Mouse (Mus musculus): ENCODE results near the gene Olfr437.
"Not testable (repeated sequence)": the region's sequence is repeated elsewhere in the genome, so short reads cannot be mapped to it uniquely, and the experiment has no call there.

Gene Olfr437

GRCm38 (mm10) chr6:43162982-43163381 is at the start of gene Olfr437:
Gene Olfr437, plus strand, starts transcription at chr6:43163282.
- DNase-seq = no peak

DNA sequence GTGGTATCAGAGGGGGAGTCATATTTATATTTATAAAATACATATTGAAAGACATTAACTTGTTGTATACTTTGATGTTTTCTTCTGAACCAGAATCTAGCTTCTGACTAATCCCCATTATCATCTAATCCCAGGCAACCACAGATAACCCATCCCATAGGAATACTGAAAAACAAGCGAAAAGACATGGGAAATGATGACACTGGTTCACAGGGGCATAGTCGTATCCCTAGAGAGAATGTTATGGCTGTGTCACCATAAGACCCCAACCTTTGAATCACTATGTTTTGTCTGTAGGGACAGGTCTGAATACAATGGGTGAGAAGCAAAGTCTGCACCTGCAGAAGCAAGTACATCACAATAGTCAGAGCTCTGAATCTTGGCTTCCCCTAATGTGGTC is 16.8 kb upstream of the Olfr437 start, which contains the start of gene Olfr237-ps1:
Gene Olfr237-ps1, plus strand, starts transcription at position 301 of the 400 bp plus-strand sequence.
- not testable (repeated sequence) for DNase-seq

DNA sequence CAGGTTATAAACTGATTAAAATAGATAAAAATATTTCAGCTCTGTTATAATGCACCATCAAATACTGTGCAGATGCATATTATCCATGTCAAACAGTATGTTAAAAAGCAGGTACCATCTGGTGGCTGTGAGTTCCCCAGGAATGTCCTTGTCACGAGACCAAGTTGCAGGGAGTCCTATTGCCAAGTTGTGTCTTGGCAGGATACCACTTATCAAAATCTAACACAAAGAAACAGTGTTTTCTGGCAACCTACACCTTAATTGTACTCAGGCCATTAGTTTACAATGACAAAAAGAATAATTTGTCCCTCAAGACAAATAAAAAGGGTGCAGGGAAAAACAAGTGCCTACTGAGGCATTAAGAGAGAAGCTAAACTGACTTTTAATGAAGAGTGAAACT is 3.6 kb upstream of the Olfr437 start:
- no peak for DNase-seq

GRCm38 (mm10) chr6:43167246-43167645 is 4.2 kb downstream of the Olfr437 start:
- DNase-seq = no peak

- DNase-seq = no peak
Measured at GRCm38 (mm10) chr6:43171840-43172239, 8.8 kb downstream of the Olfr437 start, which contains the start of gene Olfr13. Gene Olfr13, plus strand, starts transcription at chr6:43172140.

DNA sequence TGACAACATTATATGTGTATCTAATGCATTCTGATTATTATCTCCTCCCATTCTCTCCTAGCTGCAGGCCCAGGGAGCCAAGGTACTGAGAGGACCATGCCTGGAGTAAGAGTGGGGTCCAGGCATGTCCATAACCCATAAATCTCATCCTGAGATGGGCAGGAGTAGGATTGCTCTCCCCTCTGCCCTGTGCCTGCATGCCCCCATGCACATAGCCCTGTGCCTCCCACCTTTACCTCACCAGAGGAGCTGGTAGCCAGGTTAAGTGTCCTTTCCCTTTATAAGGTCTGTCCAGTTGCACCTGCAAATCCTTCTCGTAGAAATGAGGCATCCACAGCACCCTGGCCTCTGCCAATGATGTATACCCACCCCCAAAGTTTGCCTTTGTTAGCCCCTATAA is 15.0 kb downstream of the Olfr437 start:
- DNase-seq = no peak

GRCm38 (mm10) chr6:43178584-43179501 is 15.8 kb downstream of the Olfr437 start:
- DNase-seq = no peak

- no peak for DNase-seq
Measured at GRCm38 (mm10) chr6:43190986-43191385, 27.9 kb downstream of the Olfr437 start.

- DNase-seq = no peak
Measured at GRCm38 (mm10) chr6:43196781-43197180, 33.7 kb downstream of the Olfr437 start, which contains the start of gene Olfr435. Gene Olfr435, plus strand, starts transcription at chr6:43197146.

DNA sequence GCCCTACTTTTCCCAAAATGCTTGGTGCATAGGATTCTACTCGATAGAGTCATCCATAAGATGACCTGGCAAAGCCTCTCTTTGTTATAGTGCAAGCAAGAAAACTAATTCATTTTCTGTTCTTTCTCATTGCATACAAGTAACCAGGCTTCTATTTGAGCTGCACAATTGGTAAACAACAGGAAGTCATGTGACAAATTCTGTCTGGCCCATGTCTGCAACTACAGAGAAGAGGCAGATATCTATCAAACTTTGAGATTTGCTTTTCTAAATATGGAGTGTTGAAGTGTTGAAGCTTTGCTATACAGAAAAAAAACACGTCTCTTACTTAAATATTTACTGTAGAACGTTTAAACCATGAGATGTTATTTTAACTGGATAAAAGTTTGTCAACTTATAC is 35.0 kb downstream of the Olfr437 start:
- no peak for DNase-seq

DNA sequence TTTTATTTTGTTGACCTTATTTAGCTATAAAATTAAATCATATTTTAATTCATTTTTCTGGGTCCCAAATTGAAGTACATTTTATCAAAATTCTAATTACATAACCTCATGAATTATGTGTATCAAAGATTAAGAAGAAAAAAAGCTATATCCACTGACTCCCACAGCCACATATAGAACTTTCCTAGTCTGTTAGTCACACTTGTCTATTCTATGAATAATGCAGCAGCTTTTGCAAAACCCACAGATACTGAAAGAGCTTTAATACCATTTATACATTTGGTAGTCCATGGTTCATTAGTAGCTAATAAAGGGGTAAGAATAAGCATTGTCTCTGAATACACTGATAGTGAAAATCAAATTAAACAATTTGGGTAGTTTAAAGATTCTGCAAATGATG is 39.7 kb downstream of the Olfr437 start:
- DNase-seq = no peak

DNA sequence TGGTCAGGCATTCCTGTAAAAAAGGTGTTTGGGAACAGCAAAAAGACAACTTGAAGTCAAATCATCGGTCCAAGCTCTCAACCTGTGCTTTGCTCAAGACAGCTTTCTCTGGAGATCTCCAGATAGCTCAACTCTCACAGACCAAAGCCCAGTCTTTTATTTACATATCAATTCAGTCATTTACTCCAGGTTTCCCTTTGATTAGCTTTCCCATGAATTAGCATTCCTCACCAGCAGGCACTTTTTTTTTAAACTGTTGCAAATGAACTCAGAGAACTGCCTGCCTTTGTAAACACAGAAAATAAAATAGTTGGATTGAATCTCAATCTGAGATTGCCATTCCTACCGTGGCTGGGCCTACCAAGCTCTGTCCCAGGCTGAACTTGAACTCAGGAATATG is 42.3 kb downstream of the Olfr437 start:
- DNase-seq = no peak

- DNase-seq = not testable (repeated sequence)
Measured at GRCm38 (mm10) chr6:43212873-43213272, 49.8 kb downstream of the Olfr437 start, which contains the start of gene Olfr434. Gene Olfr434, plus strand, starts transcription at chr6:43213021.

Measured in kidney, adult 8-10 months (tissue).